Mouse (Mus musculus) brown adipose tissue, adult 24 weeks (tissue): ENCODE data around the gene Rnf39. TPM values are rescaled to one million over a fixed set of nuclear protein-coding genes. Genes with fewer than 3 reads are reported as not detected.

Experiments
- H3K27ac ChIP-seq: fragments of 200-500 bp; replicated peaks from 2 replicates; pipeline ENCODE4 v1.5.1; 2012; ENCODE audit warnings: low read depth, mild to moderate bottlenecking, low read length
- H3K4me1 ChIP-seq: fragments of 200-500 bp; 2 replicates; pipeline ENCODE4 v1.6.1; 2012; ENCODE audit warnings: low read length, mixed read lengths; ENCODE audit not compliant: control insufficient read depth, insufficient read depth, insufficient read length
- H3K4me3 ChIP-seq: fragments of 200-500 bp; 2 replicates; pipeline ENCODE4 v1.5.1; 2012; ENCODE audit warnings: low read depth, mild to moderate bottlenecking, low read length, moderate library complexity; ENCODE audit not compliant: insufficient read depth
- polyA plus RNA-seq: library from polyadenylated mRNA; stranded (reverse); fragments of >200 nt; gene quantifications from 2 replicates; pipeline ENCODE4 v1.2.4, GENCODE M21; 2012; ENCODE audit not compliant: missing spikeins, insufficient read depth, insufficient read length

Gene Rnf39
- polyA plus RNA-seq, 1 experiment, result not detected

DNA sequence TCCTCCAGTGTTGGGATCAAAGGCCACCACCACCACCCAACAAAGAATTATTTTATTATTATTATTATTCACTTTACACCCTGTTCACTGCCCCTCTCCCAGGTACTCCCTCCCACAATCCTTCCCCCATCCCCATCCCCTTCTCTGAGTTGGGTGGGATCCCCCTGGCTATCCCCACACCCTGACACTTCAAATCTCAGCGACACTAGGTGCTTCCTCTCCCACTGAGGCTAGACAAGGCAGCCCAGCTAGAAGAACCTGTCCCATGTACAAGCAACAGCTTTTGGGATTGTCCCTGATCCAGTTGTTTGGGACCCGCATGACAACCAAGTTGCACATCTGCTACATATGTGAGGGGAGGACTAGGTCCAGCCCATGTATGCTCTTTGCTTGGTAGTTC lies 9.9 kb downstream of the Rnf39 start:
- peaks cover 7% of the 10 kb centered on the region; the same call in 1 of the 2 replicates for H3K4me1 ChIP-seq
- no peak overlapping the region for H3K27ac ChIP-seq
- no peak overlapping the region for H3K4me3 ChIP-seq

- H3K4me3 ChIP-seq, result no peak overlapping the region
- peaks cover 7% of the 10 kb centered on the region; the same call in 1 of the 2 replicates for H3K4me1 ChIP-seq
- no peak overlapping the region for H3K27ac ChIP-seq
Measured at GRCm38 (mm10) chr17:36953062-36953461, 10.3 kb downstream of the Rnf39 start.

DNA sequence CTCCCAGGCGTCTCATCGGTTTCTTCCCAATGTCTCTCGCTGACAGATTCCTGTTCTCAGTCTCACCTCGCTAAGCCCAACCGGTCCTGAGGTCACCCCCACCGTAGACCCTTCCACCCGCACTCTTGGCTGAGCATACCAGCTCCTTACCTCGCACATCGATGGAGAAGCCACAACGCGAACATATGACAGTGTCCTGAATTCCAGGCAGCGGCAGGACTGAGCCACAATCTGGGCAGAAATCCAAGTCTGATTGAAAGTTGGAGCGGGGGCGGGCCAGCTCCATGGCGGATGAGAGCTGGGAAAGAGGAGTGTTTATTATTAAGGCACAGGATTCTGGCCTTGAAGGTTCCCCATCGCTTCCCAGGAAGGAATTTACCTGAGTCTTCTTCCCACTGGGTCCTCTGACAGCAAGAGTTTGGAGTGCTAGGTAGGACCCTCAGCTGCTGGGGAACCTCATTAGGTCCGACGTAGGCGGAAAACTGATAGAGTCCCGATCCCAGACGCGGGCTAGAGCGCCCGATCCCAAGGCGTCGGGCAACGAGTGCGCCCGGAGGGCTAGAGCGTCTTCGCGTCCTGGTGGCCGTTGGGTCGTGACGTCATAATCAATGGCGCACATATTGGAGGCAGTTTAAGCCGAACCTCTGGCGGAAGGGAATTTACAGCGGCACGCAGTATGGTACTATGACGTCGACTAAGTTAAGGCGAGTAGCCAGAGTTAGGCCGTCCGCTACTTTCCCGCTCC lies 15.5 kb downstream of the Rnf39 start, which contains the start of the genes Znrd1 and Znrd1as:
Gene Znrd1, minus strand, starts transcription at position 561 of the 745 bp plus-strand sequence.
Gene Znrd1as, plus strand, starts transcription at position 594 of the 745 bp plus-strand sequence.
- H3K27ac ChIP-seq, result peak within 1 kb of the TSS; percentile 91

DNA sequence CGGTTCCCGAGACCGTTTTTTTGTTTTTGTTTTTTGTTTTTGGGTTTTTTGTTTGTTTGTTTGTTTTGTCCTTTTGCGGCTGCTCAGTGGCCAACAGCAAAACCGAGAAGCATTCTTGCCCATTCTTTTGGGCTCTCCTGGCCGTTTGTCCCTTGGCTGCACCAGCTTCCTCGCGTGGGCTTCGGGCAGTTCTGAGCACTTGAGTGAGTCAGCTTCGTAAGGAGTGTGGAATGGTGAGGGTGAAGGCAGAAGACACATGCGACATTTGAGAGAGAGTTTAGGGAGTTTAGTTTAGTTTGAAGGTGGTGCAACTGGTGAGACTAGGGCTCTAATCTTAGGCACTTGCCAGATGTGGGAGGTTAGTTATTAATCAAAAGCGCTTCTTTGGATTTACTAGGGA lies 16.2 kb downstream of the Rnf39 start:
- H3K4me1 ChIP-seq, result peaks cover 6% of the 10 kb centered on the region; the same call in 1 of the 2 replicates
- peak overlapping the region; percentile 69; the same call in 1 of the 2 replicates for H3K27ac ChIP-seq
- peak overlapping the region; percentile 82 for H3K4me3 ChIP-seq

More for the DNA sequence above, 15.5 kb downstream of the Rnf39 start, which contains the start of the genes Znrd1 and Znrd1as:
- peak within 1 kb of the TSS; percentile 82 for H3K4me3 ChIP-seq
- H3K4me1 ChIP-seq, result peaks cover 6% of the 10 kb centered on the region; the same call in 1 of the 2 replicates

GRCm38 (mm10) chr17:36961125-36961524 lies 18.4 kb downstream of the Rnf39 start:
- no peak overlapping the region for H3K4me3 ChIP-seq
- no peak overlapping the region for H3K27ac ChIP-seq
- H3K4me1 ChIP-seq, result peaks cover 6% of the 10 kb centered on the region; the same call in 1 of the 2 replicates

DNA sequence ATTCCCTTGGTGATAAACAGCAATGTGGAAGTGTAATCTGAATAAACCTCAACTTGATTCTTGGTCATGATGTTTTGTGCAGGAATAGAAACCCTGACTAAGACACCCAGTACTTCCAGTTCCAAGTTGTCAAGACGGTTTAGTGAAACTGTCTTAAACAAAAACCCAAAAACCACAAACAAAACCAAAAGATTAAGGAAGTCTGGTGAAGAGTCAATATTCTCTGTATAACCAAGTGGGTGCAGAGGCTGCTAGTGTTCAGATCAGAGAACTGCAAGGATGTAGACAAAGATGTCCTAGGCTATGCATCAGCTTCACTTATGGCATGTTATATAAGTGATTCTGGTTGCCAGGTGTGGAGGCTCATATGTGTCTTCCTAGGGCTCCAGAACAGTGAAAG lies 24.2 kb downstream of the Rnf39 start:
- Histone ChIP-seq H3K27ac (no peak overlapping the region), H3K4me3 (no peak overlapping the region), H3K4me1 (no peaks in the 10 kb centered on the region)

GRCm38 (mm10) chr17:36970316-36970890 lies 27.7 kb downstream of the Rnf39 start:
- H3K4me3 ChIP-seq, result no peak overlapping the region
- no peak overlapping the region for H3K27ac ChIP-seq

DNA sequence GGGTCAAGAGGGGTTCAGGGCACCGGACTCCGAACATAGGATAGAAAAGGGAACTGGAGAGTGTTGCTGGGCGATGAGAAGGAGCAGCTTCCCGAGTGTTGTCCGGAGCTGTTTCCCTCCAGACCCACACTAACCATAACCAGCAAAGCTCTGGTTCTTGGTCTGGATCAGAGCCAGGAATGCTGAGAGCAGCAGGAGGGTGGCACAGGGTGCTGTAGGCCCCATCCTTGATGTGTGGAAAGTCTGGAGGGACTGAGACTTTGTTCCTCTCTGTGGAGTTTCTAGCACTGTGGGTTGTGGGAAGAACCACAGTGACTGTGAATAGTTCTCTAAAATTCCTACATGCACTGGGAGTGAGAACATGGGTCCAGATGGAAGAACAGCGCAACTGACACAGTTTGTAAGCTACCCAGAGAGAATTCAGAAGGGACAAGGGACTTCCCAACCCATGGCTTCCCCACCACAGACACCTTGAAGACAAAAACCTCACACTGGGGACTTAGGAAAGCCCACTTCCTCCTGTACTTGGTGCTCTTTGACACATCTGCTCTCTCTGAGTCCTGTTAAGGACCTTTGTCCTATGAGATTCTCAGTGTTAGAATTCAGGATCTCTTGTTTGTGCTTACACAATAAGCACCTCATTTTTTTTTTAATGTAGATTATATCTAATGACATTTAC lies 28.6 kb downstream of the Rnf39 start:
- H3K4me1 ChIP-seq, result no peaks in the 10 kb centered on the region
- no peak overlapping the region for H3K4me3 ChIP-seq
- H3K27ac ChIP-seq, result no peak overlapping the region

More at GRCm38 (mm10) chr17:36970316-36970890, 27.7 kb downstream of the Rnf39 start:
- H3K4me1 ChIP-seq, result no peaks in the 10 kb centered on the region

- Histone ChIP-seq H3K4me1 (no peaks in the 10 kb centered on the region), H3K27ac (no peak overlapping the region), H3K4me3 (no peak overlapping the region)
Measured at GRCm38 (mm10) chr17:36972791-36973190, 30.1 kb downstream of the Rnf39 start.

- Histone ChIP-seq H3K4me1 (no peaks in the 10 kb centered on the region), H3K27ac (no peak overlapping the region), H3K4me3 (no peak overlapping the region)
Measured at GRCm38 (mm10) chr17:36973271-36973787, 30.6 kb downstream of the Rnf39 start.

- Histone ChIP-seq H3K4me1 (no peaks in the 10 kb centered on the region), H3K27ac (no peak within 1 kb of the TSS), H3K4me3 (no peak within 1 kb of the TSS)
Measured at GRCm38 (mm10) chr17:36981221-36981813, 38.6 kb downstream of the Rnf39 start, which contains the start of gene 2410137M14Rik. Gene 2410137M14Rik (minus strand): TSS chr17:36981237.

GRCm38 (mm10) chr17:36981845-36982244 lies 39.1 kb downstream of the Rnf39 start:
- H3K27ac ChIP-seq, result no peak overlapping the region
- no peaks in the 10 kb centered on the region for H3K4me1 ChIP-seq
- no peak overlapping the region for H3K4me3 ChIP-seq

DNA sequence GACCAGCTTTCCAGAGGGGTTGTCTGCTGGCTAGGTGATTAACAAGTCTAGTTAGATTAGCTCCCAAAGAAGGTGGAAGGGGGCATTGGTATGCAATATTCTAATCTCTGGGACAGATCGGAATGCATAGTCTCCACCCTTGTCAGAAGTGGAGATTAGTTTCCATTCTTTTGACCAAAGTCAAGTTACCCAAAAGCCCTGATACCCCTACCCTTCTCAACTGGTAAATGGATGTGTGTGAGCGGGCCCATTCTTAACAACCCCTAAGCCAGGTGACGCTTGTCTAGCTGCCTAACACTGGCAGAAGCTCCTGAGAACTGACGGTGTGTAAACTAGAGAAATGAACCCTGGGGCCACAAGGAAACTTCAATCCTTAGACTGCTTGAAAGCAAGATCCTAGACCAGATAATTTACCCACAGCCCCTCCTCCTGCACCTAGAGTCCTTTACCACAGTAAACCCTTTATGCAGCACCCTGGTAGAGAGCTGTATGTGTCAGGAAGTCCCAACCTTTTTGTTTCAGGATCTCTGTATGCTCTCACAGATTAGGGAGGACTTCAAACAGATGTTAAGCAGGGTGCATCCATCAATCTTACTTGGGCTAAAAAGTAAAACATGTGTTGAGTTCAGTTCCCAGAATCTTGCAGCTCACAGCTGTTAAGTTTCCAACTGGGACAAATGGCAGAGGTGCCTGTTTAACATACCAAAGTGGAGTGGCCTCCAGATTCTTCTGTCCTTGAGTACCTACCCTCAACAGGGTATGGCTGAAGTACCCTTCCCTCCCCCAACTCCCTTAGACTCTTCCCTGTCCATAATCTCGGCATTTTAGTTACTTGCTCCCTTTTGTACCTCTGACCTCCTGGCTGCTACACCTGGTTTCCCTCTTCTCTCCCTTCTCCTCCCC lies 39.8 kb downstream of the Rnf39 start:
- Histone ChIP-seq H3K4me3 (no peak overlapping the region), H3K4me1 (no peaks in the 10 kb centered on the region), H3K27ac (no peak overlapping the region)

DNA sequence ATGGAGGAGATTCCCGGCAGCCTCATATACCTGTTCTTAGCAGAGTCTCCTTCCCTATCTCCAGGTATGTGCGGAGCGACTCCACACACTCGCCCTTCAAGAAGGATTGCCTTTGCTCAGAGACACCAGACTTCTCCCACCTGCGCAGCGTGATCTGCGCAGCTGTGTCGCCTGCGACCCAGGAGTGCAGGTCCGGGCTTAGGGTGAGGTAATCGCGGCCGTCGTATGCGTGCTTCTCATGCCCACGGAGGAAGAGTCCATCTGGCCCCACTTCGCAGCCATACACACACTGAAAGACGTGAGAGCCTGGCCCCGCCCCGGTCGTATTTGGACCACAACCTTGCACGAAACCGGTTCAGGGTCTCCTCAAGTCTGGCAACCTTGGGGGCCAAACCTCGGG lies 45.8 kb downstream of the Rnf39 start:
- no peak overlapping the region for H3K27ac ChIP-seq
- no peak overlapping the region for H3K4me3 ChIP-seq

More for the DNA sequence above, 45.8 kb downstream of the Rnf39 start:
- H3K4me1 ChIP-seq, result no peaks in the 10 kb centered on the region
